Mouse (Mus musculus) ES-E14 (cell line): ENCODE measurements around the gene Pcx.

Source experiments
- CHD2 ChIP-seq: IDR thresholded peaks from 2 replicates; pipeline ENCODE4 v1.6.1; 2014; ENCODE audit warnings: mild to moderate bottlenecking, low read depth, low read length, inconsistent platforms
- HCFC1 ChIP-seq: IDR thresholded peaks from 2 replicates; pipeline ENCODE4 v1.6.1; 2012; ENCODE audit warnings: low read length, inconsistent platforms, borderline replicate concordance; ENCODE audit not compliant: insufficient read depth
- MAFK ChIP-seq: IDR thresholded peaks from 2 replicates; pipeline ENCODE4 v1.6.1; 2014; ENCODE audit warnings: mild to moderate bottlenecking, low read depth, low read length, inconsistent platforms; ENCODE audit not compliant: insufficient read depth
- ZNF384 ChIP-seq: IDR thresholded peaks from 2 replicates; pipeline ENCODE4 v1.6.1; 2012; ENCODE audit warnings: low read depth, low read length, inconsistent platforms

GRCm38 (mm10) chr19:4670776-4671175, 160.5 kb downstream of the Pcx start:
- TF ChIP-seq HCFC1 (no peak), CHD2 (no peak), MAFK (no peak), ZNF384 (no peak)
